Mouse (Mus musculus): ENCODE data around the gene H6pd.

DNA sequence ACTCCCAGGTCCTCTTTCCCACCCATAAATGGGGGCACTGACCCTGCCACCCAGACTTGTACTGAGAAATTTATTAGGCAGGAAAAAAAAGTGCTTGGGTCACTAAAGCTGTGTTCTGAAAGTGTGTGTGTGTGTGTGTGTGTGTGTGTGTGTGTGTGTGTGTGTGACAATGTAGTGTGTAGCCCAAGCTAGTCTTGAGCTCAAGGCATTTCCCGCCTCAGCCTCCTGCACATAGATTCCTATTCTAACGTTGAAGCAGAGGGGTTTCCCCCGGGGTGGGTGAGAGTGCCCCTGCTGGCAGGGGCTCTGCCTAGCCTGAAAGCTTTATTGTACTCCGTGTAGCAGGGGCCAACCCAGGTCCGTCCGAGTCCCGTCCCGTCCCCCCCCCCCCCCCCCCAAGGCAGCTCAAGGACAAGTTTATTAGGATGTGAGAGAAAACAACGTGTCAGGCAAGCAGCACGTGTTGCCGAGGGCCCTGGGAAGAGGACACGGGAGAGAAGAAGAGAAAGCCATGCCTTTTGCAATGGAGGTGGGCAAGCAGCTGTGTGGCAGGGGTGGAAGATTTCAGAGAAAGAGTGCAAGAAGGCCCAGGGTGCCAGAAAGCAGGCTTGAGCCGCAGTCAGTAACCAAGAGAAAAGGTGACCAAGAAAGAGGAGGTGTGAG is 40.9 kb upstream of the H6pd start:
- TF ChIP-seq POLR2A (IDR thresholded peaks at IDR 0.05; ENCODE audit: low read depth, low read length) (no peak), CTCF (IDR thresholded peaks at IDR 0.05; ENCODE audit: extremely low read depth, insufficient read length, insufficient replicate concordance, low read depth, low read length) (no peak)
